Mouse (Mus musculus) right cerebral cortex, postnatal 10 days (tissue): ENCODE data around the gene Tspan9.
A peak's percentile ranks its signal among the peaks of the same experiment; 100 is the strongest.

Experiments
- DNase-seq, 2 experiments: peaks; one replicate each; pipeline ENCODE4 v3.0.0; 2021; ENCODE audit warnings: low spot score in 2 of 2

Tspan9 gene

GRCm38 (mm10) chr6:128076104-128077020 lies 67.0 kb downstream of the Tspan9 start:
- DNase-seq, result no peak

- DNase-seq, result no peak
Measured at GRCm38 (mm10) chr6:128075453-128076003, 67.9 kb downstream of the Tspan9 start.

- peak in 1 of 2 experiments; percentile 62 for DNase-seq
Measured at GRCm38 (mm10) chr6:128070921-128071558, 72.4 kb downstream of the Tspan9 start.

GRCm38 (mm10) chr6:128070072-128070872 lies 73.1 kb downstream of the Tspan9 start:
- no peak for DNase-seq

GRCm38 (mm10) chr6:128068144-128068543 lies 75.2 kb downstream of the Tspan9 start:
- no peak for DNase-seq

- no peak for DNase-seq
Measured at GRCm38 (mm10) chr6:128065982-128066381, 77.4 kb downstream of the Tspan9 start.

GRCm38 (mm10) chr6:128063501-128063900 lies 79.9 kb downstream of the Tspan9 start:
- DNase-seq, result no peak

- no peak for DNase-seq
Measured at GRCm38 (mm10) chr6:128062784-128063183, 80.6 kb downstream of the Tspan9 start.

GRCm38 (mm10) chr6:128062216-128062615 lies 81.2 kb downstream of the Tspan9 start:
- no peak for DNase-seq

- no peak for DNase-seq
Measured at GRCm38 (mm10) chr6:128061342-128061741, 82.1 kb downstream of the Tspan9 start.

GRCm38 (mm10) chr6:128058570-128058969 lies 84.8 kb downstream of the Tspan9 start:
- no peak for DNase-seq

- no peak for DNase-seq
Measured at GRCm38 (mm10) chr6:128058157-128058556, 85.2 kb downstream of the Tspan9 start.

- DNase-seq, result no peak
Measured at GRCm38 (mm10) chr6:128053000-128053732, 90.2 kb downstream of the Tspan9 start.

GRCm38 (mm10) chr6:128047671-128048070 lies 95.7 kb downstream of the Tspan9 start:
- DNase-seq, result no peak

- no peak for DNase-seq
Measured at GRCm38 (mm10) chr6:128047239-128047638, 96.2 kb downstream of the Tspan9 start.

GRCm38 (mm10) chr6:128046799-128047198 lies 96.6 kb downstream of the Tspan9 start:
- DNase-seq, result no peak

- no peak for DNase-seq
Measured at GRCm38 (mm10) chr6:128044691-128045090, 98.7 kb downstream of the Tspan9 start.

GRCm38 (mm10) chr6:128043486-128043885 lies 99.9 kb downstream of the Tspan9 start:
- DNase-seq, result no peak

- no peak for DNase-seq
Measured at GRCm38 (mm10) chr6:128041836-128042235, 101.6 kb downstream of the Tspan9 start.

- DNase-seq, result no peak
Measured at GRCm38 (mm10) chr6:128039077-128039766, 104.2 kb downstream of the Tspan9 start.
